Mouse (Mus musculus): Measurements from ENCODE around the gene Tmem220.
"Not testable (repeated sequence)": the region's sequence is repeated elsewhere in the genome, so short reads cannot be mapped to it uniquely, and the experiment has no call there.

The Tmem220 gene

DNA sequence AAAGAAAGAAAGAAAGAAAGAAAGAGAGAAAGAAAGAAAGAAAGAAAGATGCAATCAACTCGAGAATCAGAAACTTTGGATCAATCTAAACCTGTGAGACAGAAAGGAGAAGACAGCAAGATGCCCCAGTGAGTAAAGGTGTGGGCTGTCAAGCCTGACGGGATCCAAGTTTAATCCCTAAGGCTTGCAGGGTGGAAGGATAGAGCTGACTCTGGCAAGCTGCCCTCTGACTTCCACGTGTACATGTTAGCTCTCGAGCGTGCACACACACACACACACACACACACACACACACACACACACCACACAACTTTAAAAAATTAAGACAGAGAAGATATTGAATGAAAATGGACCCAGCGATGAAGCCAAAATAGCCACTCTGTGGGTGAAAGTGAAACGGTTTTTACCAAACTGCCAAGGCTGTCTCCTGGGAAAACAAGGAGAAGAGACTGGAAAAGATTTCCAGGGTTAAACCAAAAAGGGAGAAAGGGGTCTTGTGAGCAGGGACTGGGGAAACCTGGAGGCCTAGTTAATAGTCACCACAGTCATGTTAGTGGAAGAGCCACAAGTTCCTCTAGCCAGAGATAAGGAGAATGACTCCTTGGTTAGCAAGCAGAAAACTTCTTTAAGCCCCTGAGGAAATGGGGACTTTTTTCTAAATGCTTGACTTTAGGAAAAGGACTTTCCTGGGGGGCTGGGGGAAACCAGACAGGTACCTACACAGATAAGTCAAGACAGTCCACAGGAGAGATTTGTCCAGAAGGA, 5.1 kb upstream of the Tmem220 start:
- no peak for DNase-seq (ENCODE audit: low spot score in 2 of 2)

DNA sequence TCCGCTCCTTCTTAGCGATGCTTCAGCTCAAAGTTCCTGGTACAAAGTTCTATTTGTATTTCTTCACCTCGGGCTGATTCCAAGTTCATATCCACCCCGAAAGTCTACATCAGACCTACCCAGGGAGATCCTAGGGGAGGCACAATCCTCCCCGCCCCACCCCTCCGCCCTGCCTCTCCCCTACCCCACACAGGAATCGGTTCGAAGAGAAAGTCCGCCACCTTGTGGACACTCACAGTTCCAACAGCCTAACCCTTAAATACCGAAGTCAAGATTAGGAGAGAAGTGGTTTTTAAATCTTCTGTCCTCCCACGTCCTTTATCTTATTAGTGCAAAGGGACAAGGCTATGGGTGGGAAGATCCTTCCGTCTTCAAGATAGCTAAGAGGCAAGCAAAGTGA, 4.0 kb upstream of the Tmem220 start:
- DNase-seq (ENCODE audit: low spot score in 2 of 2): peak; percentile 37 to 78

DNA sequence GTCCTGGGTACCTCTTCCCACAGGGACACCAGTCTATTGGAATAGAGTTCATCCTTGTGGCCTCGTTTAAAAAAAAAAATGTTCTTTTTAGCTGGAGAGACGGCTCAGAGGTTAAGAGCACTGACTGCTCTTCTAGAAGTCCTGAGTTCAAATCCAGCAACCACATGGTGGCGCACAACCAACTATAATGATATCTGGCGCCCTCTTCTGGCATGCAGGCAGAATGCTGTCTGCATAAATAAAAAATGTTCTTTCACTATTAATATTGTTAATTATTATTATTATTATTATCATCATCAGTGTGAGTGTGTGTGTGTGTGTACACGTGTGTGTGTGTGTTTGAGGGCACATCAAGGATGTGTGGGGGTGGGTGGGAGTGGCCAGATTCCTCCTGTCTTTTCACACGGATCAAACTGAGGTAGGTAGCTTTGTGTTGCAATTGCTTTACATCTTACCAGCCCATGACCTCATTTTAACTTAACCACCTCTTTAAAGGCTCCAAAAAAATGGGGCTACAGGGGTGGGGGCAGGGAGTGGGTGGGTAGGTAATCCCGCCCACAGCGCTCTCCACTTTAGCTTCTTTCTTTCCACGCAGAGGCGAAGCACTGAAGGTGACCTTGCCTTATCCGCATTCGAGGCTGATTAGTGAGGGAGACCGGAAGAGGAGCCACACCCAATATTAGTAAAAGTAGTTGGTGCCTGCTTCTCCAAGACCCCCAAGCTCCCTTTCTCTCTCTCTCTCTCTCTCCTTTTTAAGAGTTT, 2.4 kb upstream of the Tmem220 start:
- DNase-seq (ENCODE audit: low spot score in 2 of 2): no peak

DNA sequence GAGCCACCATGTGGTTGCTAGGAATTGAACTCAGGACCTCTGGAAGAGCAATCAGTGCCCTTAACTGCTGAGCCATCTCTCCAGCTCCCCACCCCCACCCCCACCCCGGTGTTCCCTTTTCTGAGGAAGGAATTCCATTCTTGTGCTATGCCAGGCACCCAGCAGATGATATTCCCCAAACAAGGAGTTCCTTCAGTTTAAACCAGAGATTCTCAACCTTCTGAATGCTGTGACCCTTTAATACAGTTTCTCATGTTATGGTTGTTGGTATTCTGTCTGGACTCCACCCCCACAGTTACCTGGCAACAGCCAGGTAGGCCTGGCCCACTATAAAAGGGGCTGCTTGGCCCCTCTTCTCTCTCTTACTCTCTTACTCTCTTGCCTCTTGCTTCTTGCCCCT, 1.8 kb upstream of the Tmem220 start:
- DNase-seq (ENCODE audit: low spot score in 2 of 2): not testable (repeated sequence)

DNA sequence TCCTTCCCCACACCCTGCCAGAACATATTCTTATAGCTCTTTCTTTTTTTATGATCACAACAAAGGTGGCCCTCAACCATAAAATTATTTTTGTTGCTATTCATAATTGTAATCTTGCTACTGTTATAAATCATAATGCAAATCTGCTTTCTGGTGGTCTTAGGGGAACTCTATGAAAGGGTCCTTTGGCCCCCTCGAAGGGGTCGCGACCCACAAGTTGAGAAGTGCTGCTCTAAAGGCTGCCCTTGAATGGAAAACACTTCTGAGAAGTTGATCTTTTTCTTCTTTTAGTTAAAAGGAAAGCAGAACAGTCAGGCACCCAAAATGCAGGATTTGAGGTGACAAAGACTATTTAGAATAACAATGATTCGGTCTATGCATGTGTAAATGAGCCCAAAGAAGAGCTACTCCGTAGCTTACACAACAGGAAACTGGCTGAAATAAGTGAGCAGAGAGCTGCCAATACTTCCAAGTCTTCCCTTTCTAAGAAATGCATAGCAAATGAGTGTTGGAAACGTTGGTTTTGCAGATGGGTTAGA, 1.1 kb upstream of the Tmem220 start:
- no peak for DNase-seq (ENCODE audit: low spot score in 2 of 2)

DNA sequence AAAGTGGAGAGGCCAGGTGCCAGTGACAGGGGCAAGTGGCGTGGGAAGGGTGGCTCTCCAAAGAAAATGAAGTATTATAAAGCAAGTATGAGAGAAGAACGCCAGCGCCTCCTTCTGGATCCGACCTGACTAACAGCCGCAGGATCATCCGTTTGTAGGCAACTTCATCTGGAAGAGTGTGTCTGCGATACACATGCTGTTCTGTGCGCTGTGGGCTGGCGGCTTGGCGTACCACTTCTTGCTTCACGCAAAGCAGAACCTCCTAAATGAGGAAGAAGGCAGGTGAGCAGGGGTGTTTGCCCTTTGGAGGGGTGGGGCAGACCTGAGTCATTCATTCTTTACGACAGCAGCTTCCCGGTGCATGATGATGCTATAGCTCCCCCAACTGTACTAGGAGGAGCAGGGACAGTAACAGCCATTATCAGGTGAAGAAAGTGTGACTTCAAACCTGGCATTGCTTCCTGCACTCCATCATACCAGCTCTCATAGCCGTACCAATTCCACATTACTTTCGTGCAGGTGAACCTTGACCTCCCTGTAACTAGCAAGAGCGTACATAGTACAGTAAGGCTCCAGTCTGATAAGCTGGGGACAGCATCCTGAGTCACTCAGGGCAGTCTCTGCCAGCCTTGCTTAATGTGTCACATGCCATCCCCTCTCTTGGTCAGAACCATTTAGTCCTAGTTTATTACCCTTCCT, 6.1 kb downstream of the Tmem220 start:
- no peak for DNase-seq (ENCODE audit: low spot score in 2 of 2)

DNA sequence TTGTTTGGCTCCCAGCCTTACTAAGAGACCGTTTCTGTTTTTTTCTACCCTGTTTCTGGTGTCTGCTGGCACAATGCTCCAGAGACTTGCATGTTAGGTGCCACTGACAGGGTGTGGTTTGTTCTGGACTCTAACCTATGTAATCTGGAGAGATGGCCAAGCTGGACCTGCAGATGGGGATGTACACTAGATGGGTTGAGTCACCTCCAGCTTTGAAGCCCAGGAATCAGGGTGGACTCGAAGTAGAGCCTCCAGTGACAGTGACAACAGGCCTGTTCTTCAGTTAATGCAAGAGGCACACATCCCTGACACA, 6.6 kb downstream of the Tmem220 start:
- no peak for DNase-seq (ENCODE audit: low spot score in 2 of 2)

DNA sequence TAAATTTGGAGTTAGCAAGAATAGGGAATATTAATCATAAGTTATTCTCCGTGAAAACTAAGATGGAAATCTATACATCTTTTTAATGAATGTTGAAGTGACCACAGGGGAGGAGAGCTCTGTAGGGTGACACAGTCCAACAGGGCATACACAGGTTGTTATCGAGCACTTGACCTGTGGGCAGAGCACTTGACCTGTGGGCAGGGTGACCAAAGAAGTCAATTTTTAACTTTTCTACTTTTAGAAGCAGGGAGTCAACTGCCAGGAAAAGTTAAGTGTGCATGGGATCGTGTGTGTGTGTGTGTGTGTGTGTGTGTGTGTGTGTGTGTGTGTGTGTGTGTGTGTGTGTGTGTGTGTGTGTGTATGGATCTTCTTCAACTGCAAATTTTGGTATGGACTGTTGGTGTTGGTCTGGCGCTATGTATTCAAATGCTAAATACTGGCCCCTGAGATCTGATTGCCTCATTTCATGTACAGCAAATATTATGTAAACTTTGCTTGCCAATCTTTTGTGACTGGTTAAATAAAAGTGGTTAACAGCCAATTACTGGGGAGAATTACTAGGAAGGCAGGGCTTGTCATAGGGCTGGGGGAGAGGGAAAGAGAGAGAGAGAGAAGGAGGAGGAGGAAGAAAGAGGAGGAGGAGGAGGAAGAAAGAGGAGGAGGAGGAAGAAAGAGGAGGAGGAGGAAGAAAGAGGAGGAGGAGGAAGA, 10.0 kb downstream of the Tmem220 start:
- DNase-seq (ENCODE audit: low spot score in 2 of 2): no peak

DNA sequence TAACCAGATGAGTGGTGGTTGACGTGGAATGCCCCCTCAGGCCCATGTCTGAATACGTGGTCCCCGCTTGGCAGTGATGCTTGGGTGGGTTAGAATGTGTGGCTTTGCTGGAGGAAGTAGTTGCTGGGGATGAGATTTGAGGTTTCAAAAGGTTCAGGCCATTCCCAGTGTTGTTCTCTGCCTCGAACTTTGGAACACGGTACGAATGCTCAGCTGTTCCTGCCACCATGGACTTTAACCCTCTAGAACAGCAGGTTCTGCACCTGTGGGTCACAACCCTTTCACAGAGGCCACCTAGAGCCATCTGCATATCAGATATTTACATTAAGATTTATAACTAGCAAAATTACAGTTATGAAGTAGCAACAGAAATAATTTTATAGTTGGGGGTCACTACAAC, 11.3 kb downstream of the Tmem220 start:
- DNase-seq (ENCODE audit: low spot score in 2 of 2): no peak

DNA sequence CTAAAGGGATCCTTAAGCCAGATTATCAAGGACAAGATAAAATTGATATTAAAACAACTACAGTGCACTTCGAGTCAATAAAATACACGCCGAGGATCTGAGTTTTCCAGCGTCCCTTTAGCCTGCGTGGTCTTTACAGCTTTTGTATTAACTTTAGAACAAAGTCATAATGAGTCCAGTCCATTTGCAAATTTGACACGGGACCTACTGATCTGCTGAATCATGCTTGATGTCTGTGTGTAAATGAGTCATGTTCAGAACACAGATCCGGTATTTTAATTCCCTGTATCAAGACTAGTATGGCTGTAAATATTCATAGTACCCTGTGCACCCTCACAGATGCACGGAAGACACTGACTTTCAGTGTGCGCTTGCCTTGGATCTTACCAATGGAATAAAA, 11.9 kb downstream of the Tmem220 start:
- DNase-seq (ENCODE audit: low spot score in 2 of 2): no peak

DNA sequence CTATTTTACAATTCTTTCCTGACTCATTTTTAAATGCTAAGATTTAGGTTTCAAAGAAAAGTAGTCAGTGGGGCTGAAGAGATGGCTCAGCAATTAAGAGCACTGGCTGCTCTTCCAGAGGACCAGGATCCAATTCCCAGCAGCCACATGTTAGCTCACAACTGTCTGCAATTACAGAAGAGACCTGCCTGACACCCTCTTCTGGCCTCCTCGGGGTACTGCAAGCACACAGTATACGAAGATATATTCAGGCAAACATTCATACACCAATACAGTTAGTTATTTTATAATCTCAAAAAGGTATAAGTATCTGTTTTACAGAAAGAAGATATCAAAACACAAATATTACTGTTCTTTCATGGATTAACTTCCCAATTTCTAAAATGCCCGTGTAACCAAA, 14.8 kb downstream of the Tmem220 start:
- DNase-seq (ENCODE audit: low spot score in 2 of 2): no peak

DNA sequence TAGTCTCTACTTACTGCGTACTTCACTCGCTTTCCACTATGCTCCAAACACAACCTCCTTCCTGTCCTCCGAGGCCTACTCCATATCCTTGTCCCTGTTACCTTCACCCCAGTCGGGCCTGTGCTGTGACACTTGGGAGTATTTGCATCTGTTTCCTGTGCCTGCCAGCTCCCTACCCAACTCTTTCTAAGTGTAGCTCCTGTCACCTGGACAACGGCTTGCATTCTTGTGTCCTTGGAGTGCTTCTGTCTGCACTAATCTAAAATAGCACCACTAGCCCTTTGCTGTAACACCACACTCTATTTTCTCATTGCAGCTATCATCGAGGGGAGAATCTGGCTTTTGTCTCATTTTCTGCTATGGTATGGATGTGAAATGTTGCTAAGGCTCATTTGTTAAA, 15.5 kb downstream of the Tmem220 start:
- DNase-seq (ENCODE audit: low spot score in 2 of 2): no peak

DNA sequence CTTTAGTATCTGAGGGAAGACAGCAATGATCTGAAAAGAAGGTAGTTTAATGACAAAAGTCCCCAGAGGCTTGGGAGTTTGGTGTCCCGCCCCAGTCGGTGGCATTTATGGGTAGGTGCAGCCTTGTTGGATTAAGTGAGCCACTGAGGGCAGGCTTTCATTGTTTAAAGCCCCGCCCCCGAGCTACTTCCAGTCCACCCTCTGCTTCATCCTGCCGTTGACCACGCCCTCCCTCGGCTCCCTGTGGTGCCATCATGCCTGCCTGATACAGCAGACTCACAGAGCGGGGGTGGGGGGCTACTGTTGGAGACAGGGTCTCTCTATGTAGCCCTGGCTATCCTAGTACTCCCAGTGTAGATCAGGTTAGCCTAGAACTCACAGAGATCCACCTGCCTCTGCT, 18.1 kb downstream of the Tmem220 start:
- DNase-seq (ENCODE audit: low spot score in 2 of 2): no peak

DNA sequence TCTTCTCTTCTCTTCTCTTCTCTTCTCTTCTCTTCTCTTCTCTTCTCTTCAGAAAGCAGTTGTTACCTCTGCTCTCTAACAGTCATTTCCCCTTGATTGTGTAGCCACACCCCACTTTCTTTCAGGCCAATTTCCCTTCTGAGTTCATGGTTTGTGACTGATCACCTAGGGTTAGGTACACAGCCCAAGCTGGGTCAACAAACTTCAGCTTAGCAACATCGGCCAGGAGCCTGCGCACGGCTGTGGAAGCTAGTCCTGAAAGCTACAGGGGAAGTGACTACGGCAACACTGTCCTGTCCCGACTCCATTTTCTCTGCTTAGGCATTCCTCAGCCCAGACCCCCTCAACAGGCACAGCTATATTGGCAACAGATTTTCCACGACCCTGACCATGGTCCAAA, 20.0 kb downstream of the Tmem220 start:
- DNase-seq (ENCODE audit: low spot score in 2 of 2): no peak

DNA sequence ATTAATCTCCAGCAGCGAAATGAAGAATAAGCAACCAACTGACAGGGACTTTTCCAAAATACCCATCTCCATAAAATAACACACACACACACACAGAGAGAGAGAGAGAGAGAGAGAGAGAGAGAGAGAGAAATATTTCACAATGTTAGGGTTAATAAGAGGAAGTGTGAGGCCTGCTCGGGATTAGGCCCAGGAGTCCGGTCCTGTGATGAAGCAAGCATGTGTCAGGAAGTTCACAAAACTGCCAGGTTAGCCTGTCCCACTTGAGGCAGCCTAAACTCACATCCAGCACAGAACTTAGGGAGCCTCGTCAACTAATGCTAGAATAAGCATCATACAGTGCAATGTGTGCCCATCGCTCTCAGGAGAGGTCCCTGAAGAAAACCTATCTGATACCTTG, 22.2 kb downstream of the Tmem220 start:
- no peak for DNase-seq (ENCODE audit: low spot score in 2 of 2)

DNA sequence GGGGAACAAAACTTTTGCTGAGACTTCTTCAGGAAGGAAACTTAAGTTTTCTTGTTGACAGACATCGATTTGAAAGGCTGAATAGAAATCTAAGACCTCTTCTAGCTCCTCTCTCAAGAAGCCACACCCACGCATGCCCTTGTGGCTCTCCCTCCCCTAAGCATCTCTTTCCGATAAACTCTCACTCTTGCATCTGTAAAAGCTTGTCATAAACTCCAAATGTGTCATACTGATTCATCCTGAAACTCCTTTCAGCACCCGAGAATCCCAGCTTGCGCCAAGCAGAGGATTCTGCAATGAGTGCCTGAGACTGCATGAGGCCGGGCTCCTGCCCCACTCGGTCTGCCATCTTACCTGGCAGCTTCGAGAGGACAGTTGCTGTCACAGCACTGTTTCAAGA, 23.5 kb downstream of the Tmem220 start:
- no peak for DNase-seq (ENCODE audit: low spot score in 2 of 2)

DNA sequence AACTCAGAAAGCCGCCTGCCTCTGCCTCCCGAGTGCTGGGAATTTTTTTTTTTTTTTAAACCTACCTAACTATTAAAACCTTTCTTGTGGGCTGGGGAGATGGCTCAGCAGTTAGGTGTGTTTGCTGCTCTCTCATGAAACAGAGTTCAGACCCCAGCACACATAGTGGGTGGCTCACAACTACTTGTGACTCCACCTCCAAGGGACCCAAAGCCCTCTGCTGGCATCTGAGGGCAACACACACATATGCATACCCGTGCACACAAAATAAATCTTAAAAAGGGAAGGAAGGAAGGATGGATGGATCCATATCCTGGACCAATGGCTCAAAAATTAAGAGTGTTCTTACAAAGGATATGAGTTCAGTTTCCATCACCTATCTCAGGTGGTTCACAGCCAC, 24.3 kb downstream of the Tmem220 start:
- DNase-seq (ENCODE audit: low spot score in 2 of 2): no peak

DNA sequence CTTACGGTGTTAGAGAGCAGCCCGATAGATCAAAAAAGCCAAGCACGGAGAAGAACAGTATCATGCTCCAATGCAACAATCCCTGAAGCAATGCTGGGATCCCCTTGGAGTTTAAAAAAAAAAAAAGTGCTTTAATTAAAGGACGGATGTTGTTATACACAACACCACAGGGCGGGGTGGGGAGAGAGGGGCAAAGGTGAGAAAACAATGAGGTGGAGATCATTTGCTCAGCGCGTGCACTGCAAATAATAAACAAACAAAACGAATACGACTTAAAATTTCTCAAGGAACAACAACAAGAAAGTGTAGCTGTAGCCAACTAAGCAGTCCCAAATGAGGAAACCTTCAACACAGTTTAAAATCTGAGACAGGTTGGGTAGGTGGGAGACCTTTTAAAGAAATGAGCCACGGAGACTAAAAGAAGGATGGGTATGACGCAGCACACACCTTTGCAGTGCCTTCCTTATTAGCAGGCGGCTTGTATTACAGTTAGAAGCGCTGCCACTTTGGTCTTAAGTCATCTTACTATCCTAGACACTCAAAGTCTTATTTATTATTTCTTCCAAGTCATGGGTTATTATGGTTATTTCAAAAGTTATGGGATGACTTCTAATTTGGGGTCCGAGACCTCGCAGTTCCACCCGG, 26.8 kb downstream of the Tmem220 start:
- no peak for DNase-seq (ENCODE audit: low spot score in 2 of 2)

DNA sequence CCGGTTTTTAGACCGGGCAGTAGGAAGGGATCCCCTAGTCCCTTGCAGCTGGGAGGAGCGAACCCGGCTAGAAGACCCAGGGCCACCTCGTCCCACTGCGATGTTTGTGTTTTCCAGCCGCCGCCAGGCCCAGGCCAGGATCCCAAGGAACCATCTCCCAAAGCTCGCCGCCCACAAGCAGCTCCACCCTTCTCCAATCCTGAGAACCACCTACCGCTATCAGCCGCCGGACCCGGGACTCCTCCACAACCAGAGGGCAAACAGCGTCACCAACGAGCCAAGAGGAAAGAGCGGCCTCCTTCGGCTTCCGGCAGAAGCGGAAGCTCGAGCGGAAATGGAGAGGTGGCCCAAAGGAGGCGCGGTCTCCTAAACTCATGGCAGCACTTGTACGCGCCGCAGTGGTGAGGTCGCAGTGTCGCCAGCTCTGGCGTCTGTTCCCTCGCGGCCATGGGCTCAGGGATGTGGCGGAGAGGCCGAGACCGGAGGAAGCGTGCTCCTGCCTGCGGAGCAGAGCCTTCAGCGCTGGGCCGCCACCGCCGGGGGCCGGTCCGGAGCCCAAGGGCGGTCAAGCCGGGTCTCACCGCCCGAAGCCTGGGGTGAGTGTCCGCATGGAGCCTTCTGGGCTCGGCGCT, 27.5 kb downstream of the Tmem220 start, which contains the start of the genes Adprm and Sco1:
Gene Adprm (minus strand): TSS at position 274 of the 632 bp plus-strand sequence.
Gene Sco1 (plus strand): TSS at position 350 of the 632 bp plus-strand sequence.
- peak; percentile 87 to 93 for DNase-seq (ENCODE audit: low spot score in 2 of 2)

DNA sequence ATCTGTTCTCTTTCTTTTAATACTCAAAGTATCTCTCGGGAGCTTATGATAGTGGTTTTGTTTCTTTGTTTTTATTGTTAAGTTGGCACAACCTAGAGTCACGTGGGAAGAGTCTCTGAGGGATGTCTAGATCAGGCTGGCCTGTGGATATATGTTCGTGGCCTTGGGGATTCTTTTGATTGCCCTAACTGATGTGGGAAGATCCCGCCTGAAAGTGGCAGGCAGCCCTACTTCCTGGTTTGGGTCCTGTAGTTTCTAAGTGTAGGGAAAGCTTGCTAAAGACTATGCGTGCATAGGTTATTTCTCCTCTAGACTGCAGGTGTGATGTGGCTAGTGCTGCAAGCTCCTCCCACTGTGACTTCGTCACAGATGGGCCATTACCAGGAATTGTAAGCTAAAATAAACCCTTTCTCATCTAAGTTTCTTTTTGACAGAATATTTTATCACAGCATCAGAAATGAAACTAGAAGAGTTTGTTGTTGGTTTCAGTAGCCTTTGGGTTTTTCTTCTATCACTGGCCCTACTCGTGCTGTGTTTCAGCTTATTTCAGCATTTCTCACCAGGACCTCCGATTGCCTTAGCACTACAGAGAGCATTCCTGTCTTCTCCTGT, 29.9 kb downstream of the Tmem220 start:
- no peak for DNase-seq (ENCODE audit: low spot score in 2 of 2)

Data from spleen, postnatal 4 days (tissue).